8 mouse cellular contexts compared by ENCODE assay signal in genomic region chr6:37442041-37442667, GRCm38 (mm10). TPM values are rescaled to one million over a fixed set of nuclear protein-coding genes. Genes with fewer than 3 reads are reported as not detected.
DNase-seq lines count a peak whose midpoint lies in the region; ATAC-seq and TF ChIP-seq lines count a peak whose summit lies in the region.

TSS of gene Creb3l2 (minus strand) at chr6:37442146.

- no peak for TF ChIP-seq CTCF in E14TG2a.4 (conservative IDR thresholded peaks at IDR 0.05; ENCODE audit: low read length)

- ATAC-seq in cerebellum, adult (ENCODE audit: insufficient number of reproducible peaks, low FRiP score, low TSS enrichment): peak; percentile 98
- peak; percentile 99 for ATAC-seq in forebrain, embryonic 12.5 days (ENCODE audit: low FRiP score)
- peak; percentile 98 for ATAC-seq in heart, embryonic 16.5 days (replicated peaks; ENCODE audit: extremely low read depth, insufficient read depth, low FRiP score)
- peak; percentile 98 for ATAC-seq in liver, embryonic 13.5 days (ENCODE audit: low read depth)
- ATAC-seq in stomach, embryonic 14.5 days (ENCODE audit: insufficient number of reproducible peaks, insufficient read depth, low FRiP score, low read depth): peak; percentile 99

- peak within 1 kb of the TSS; percentile 57 for H3K27ac ChIP-seq in forebrain, embryonic 12.5 days
- H3K27ac ChIP-seq in heart, embryonic 16.5 days (ENCODE audit: low read length): peak within 1 kb of the TSS; percentile 87
- H3K27ac ChIP-seq in liver, embryonic 13.5 days: peak within 1 kb of the TSS; percentile 66
- peak within 1 kb of the TSS; percentile 82 for H3K27ac ChIP-seq in stomach, embryonic 14.5 days (ENCODE audit: low read length)

- under 1% methylated on average over 33 of the region's 33 CpGs for WGBS in forebrain, embryonic 12.5 days
- WGBS in heart, embryonic 16.5 days: under 1% methylated on average over 33 of the region's 33 CpGs
- under 1% methylated on average over 33 of the region's 33 CpGs for WGBS in liver, embryonic 13.5 days (ENCODE audit: insufficient replicate concordance)
- WGBS in stomach, embryonic 14.5 days: under 1% methylated on average over 33 of the region's 33 CpGs

- no peaks in the 10 kb centered on the region for H3K36me3 ChIP-seq in E14TG2a.4 (ENCODE audit: insufficient read depth, low read length)
- no peaks in the 10 kb centered on the region for H3K36me3 ChIP-seq in forebrain, embryonic 12.5 days (replicated peaks)
- no peaks in the 10 kb centered on the region for H3K36me3 ChIP-seq in heart, embryonic 16.5 days (ENCODE audit: control insufficient read depth, insufficient read depth)
- no peaks in the 10 kb centered on the region for H3K36me3 ChIP-seq in liver, embryonic 13.5 days
- H3K36me3 ChIP-seq in stomach, embryonic 14.5 days (ENCODE audit: control insufficient read depth, insufficient read depth, low read length): peaks cover under 1% of the 10 kb centered on the region; the same call in 1 of the 2 replicates

- H3K4me3 ChIP-seq in E14TG2a.4 (replicated peaks; ENCODE audit: low read length): peak within 1 kb of the TSS; percentile 99
- peak within 1 kb of the TSS; percentile 82 for H3K4me3 ChIP-seq in forebrain, embryonic 12.5 days (replicated peaks)
- peak within 1 kb of the TSS; percentile 94 for H3K4me3 ChIP-seq in heart, embryonic 16.5 days (ENCODE audit: low read length)
- H3K4me3 ChIP-seq in liver, embryonic 13.5 days (replicated peaks): peak within 1 kb of the TSS; percentile 83
- H3K4me3 ChIP-seq in stomach, embryonic 14.5 days (ENCODE audit: low read depth, low read length): peak within 1 kb of the TSS; percentile 60

- no peaks in the 10 kb centered on the region for H3K27me3 ChIP-seq in E14TG2a.4 (ENCODE audit: insufficient read depth, low read length)
- peaks cover 7% of the 10 kb centered on the region for H3K27me3 ChIP-seq in forebrain, embryonic 12.5 days
- H3K27me3 ChIP-seq in heart, embryonic 16.5 days (ENCODE audit: control insufficient read depth, insufficient read depth, low read length): no peaks in the 10 kb centered on the region
- no peaks in the 10 kb centered on the region for H3K27me3 ChIP-seq in liver, embryonic 13.5 days
- H3K27me3 ChIP-seq in stomach, embryonic 14.5 days (ENCODE audit: control insufficient read depth, insufficient read depth, low read length): no peaks in the 10 kb centered on the region

- H3K4me2 ChIP-seq in forebrain, embryonic 12.5 days: peak within 1 kb of the TSS; percentile 88
- H3K4me2 ChIP-seq in heart, embryonic 16.5 days (ENCODE audit: low read depth, low read length): peak within 1 kb of the TSS; percentile 73
- H3K4me2 ChIP-seq in liver, embryonic 13.5 days: peak within 1 kb of the TSS; percentile 89
- peak within 1 kb of the TSS; percentile 76 for H3K4me2 ChIP-seq in stomach, embryonic 14.5 days (replicated peaks; ENCODE audit: low read depth, low read length)

- H3K9ac ChIP-seq in forebrain, embryonic 12.5 days: peak within 1 kb of the TSS; percentile 76
- H3K9ac ChIP-seq in heart, embryonic 16.5 days (ENCODE audit: low read length): peak within 1 kb of the TSS; percentile 97
- H3K9ac ChIP-seq in liver, embryonic 13.5 days: peak within 1 kb of the TSS; percentile 82
- peak within 1 kb of the TSS; percentile 78 for H3K9ac ChIP-seq in stomach, embryonic 14.5 days (replicated peaks; ENCODE audit: low read depth, low read length)

- H3K9me3 ChIP-seq in E14TG2a.4 (ENCODE audit: low read length): no peaks in the 10 kb centered on the region
- no peaks in the 10 kb centered on the region for H3K9me3 ChIP-seq in forebrain, embryonic 12.5 days
- H3K9me3 ChIP-seq in heart, embryonic 16.5 days (replicated peaks; ENCODE audit: control insufficient read depth, low read length): no peaks in the 10 kb centered on the region; the same call in 1 of the 2 replicates
- H3K9me3 ChIP-seq in liver, embryonic 13.5 days (replicated peaks): no peaks in the 10 kb centered on the region
- H3K9me3 ChIP-seq in stomach, embryonic 14.5 days (ENCODE audit: control insufficient read depth, low read depth, low read length): no peaks in the 10 kb centered on the region

- peak; percentile 94 to 98 for DNase-seq in kidney, postnatal 25 days
- DNase-seq in liver, embryonic 13.5 days: peak; percentile 96
- peak; percentile 98 for DNase-seq in natural killer cell, adult 2 months (ENCODE audit: low spot score in 2 of 2)

- peaks cover 52% of the 10 kb centered on the region for H3K4me1 ChIP-seq in E14TG2a.4 (replicated peaks; ENCODE audit: low read depth, low read length)
- peaks cover 20% of the 10 kb centered on the region for H3K4me1 ChIP-seq in forebrain, embryonic 12.5 days
- peaks cover 20% of the 10 kb centered on the region for H3K4me1 ChIP-seq in heart, embryonic 16.5 days (ENCODE audit: control insufficient read depth, insufficient read depth, low read length)
- peaks cover 28% of the 10 kb centered on the region for H3K4me1 ChIP-seq in liver, embryonic 13.5 days (replicated peaks)
- H3K4me1 ChIP-seq in stomach, embryonic 14.5 days (ENCODE audit: control insufficient read depth, insufficient read depth, low read length): peaks cover 27% of the 10 kb centered on the region

RNA-seq across cellular contexts. Expression of gene Creb3l2, which starts in this region (rescaled TPM):
- 5.5 and 5.7 TPM in 2 replicates for polyA plus RNA-seq in forebrain, embryonic 12.5 days (2016; fragmentation: Nextera tagmentation; extraction: Ambion mirVana)
- polyA plus RNA-seq in heart, embryonic 16.5 days (2015; fragmentation: Nextera tagmentation; extraction: Ambion mirVana): 28.0 and 28.2 TPM in 2 replicates
- polyA plus RNA-seq in liver, embryonic 13.5 days (2015; fragmentation: Nextera tagmentation; extraction: Ambion mirVana): 2.7 TPM in 2 replicates
- polyA plus RNA-seq in stomach, embryonic 14.5 days (2014; fragmentation: Nextera tagmentation; extraction: Ambion mirVana): 28.7 and 29.6 TPM in 2 replicates

Comparison
In these comparisons a context has a peak if more than half of its experiments do, and no peak if none do; other contexts are left out.
1. Peak in every context shown above with its lines: DNase-seq, ATAC-seq, H3K4me3 ChIP-seq and H3K27ac ChIP-seq.